Mouse (Mus musculus) C2C12 (cell line): ENCODE results near the gene Rbpms2. TPM values are rescaled to one million over a fixed set of nuclear protein-coding genes. Genes with fewer than 3 reads are reported as not detected.

Source experiments
- H3K27me3 ChIP-seq: one replicate; pipeline ENCODE4 v1.6.1; 2011; ENCODE audit not compliant: control insufficient read depth, insufficient read depth, insufficient read length
- H3K36me3 ChIP-seq: one replicate; pipeline ENCODE4 v1.6.1; 2011; ENCODE audit not compliant: control insufficient read depth, insufficient read depth
- H3K4me3 ChIP-seq: one replicate; pipeline ENCODE4 v1.5.1; 2011; ENCODE audit warnings: mild to moderate bottlenecking, control low read depth; ENCODE audit not compliant: poor library complexity, insufficient read depth, severe bottlenecking
- H3K79me2 ChIP-seq: one replicate; pipeline ENCODE4 v1.6.1; 2011; ENCODE audit not compliant: control insufficient read depth, insufficient read depth
- H3K79me3 ChIP-seq: one replicate; pipeline ENCODE4 v1.6.1; 2011; ENCODE audit warnings: low read depth, control low read depth
- H3ac ChIP-seq: one replicate; pipeline ENCODE3; 2011; ENCODE audit warnings: low read depth; ENCODE audit not compliant: control insufficient read depth, insufficient read length
- CEBPB ChIP-seq: IDR thresholded peaks from one replicate; pipeline ENCODE4 v1.6.1; 2011; ENCODE audit warnings: low read depth, mild to moderate bottlenecking, control low read depth, moderate library complexity
- CTCF ChIP-seq: IDR thresholded peaks from one replicate; pipeline ENCODE4 v1.5.1; 2011; ENCODE audit not compliant: control insufficient read depth, insufficient read depth, insufficient read length
- FOSL1 ChIP-seq: IDR thresholded peaks from one replicate; pipeline ENCODE4 v1.8.0; 2011; ENCODE audit warnings: mild to moderate bottlenecking, low read length; ENCODE audit not compliant: poor library complexity, insufficient read depth, severe bottlenecking
- MAX ChIP-seq: IDR thresholded peaks from one replicate; pipeline ENCODE4 v1.6.1; 2011; ENCODE audit warnings: mild to moderate bottlenecking, control low read depth
- MYOD1 ChIP-seq: IDR thresholded peaks from one replicate; pipeline ENCODE4 v1.6.1; 2011; ENCODE audit warnings: low read depth; ENCODE audit not compliant: control insufficient read depth, insufficient read length
- MYOG ChIP-seq: IDR thresholded peaks from one replicate; pipeline ENCODE4 v1.6.1; 2011; ENCODE audit not compliant: control insufficient read depth, insufficient read length; ENCODE audit errors: extremely low read depth
- USF1 ChIP-seq: IDR thresholded peaks from one replicate; pipeline ENCODE4 v1.6.1; 2011; ENCODE audit warnings: low read depth, mild to moderate bottlenecking, control low read depth, moderate library complexity
- polyA plus RNA-seq: library from polyadenylated mRNA; unstranded; fragments of >200 nt; fragmentation: generic; extraction: Trizol; gene quantifications from one replicate; pipeline ENCODE4 v1.2.1, GENCODE M21; 2012; ENCODE audit warnings: missing spikeins

Gene Rbpms2
- polyA plus RNA-seq, 1 experiment: 41.3 TPM

GRCm38 (mm10) chr9:65629767-65630630 is 551 bp downstream of the Rbpms2 start:
- TF ChIP-seq MYOD1: no peak
- TF ChIP-seq CEBPB: no peak
- no peak for TF ChIP-seq MYOG
- TF ChIP-seq CTCF: no peak
- TF ChIP-seq FOSL1: no peak
- no peak for TF ChIP-seq MAX
- TF ChIP-seq USF1: no peak
- Histone ChIP-seq H3K79me3 (peaks cover 41% of the 10 kb centered on the region), H3K27me3 (no peaks in the 10 kb centered on the region)

GRCm38 (mm10) chr9:65630631-65631353 is 1.3 kb downstream of the Rbpms2 start:
- no peaks in the 10 kb centered on the region for H3K27me3 ChIP-seq

More at GRCm38 (mm10) chr9:65629767-65630630, 551 bp downstream of the Rbpms2 start:
- Histone ChIP-seq H3K79me2 (peaks cover 46% of the 10 kb centered on the region), H3K4me3 (peak overlapping the region; percentile 53), H3K36me3 (no peaks in the 10 kb centered on the region), H3ac (peak overlapping the region; percentile 85)

GRCm38 (mm10) chr9:65631354-65632021 is 2.0 kb downstream of the Rbpms2 start:
- Histone ChIP-seq H3K79me3 (peaks cover 51% of the 10 kb centered on the region), H3K36me3 (peaks cover 3% of the 10 kb centered on the region), H3K27me3 (no peaks in the 10 kb centered on the region), H3K4me3 (peak overlapping the region; percentile 53), H3K79me2 (peaks cover 59% of the 10 kb centered on the region), H3ac (peak overlapping the region; percentile 85)
- no peak for TF ChIP-seq MYOD1
- no peak for TF ChIP-seq MAX
- no peak for TF ChIP-seq USF1
- no peak for TF ChIP-seq CEBPB
- no peak for TF ChIP-seq MYOG
- no peak for TF ChIP-seq CTCF
- TF ChIP-seq FOSL1: no peak

More at GRCm38 (mm10) chr9:65630631-65631353, 1.3 kb downstream of the Rbpms2 start:
- Histone ChIP-seq H3K36me3 (peaks cover 3% of the 10 kb centered on the region), H3K79me3 (peaks cover 47% of the 10 kb centered on the region), H3K79me2 (peaks cover 53% of the 10 kb centered on the region), H3ac (peak overlapping the region; percentile 85), H3K4me3 (peak overlapping the region; percentile 53)
- TF ChIP-seq MYOD1 (no peak), FOSL1 (no peak), CTCF (no peak), MYOG (no peak), USF1 (no peak), MAX (no peak), CEBPB (no peak)

- Histone ChIP-seq H3K4me3 (no peak overlapping the region), H3ac (no peak overlapping the region), H3K27me3 (no peaks in the 10 kb centered on the region), H3K79me3 (peaks cover 82% of the 10 kb centered on the region), H3K79me2 (peaks cover 88% of the 10 kb centered on the region), H3K36me3 (peaks cover 13% of the 10 kb centered on the region)
- TF ChIP-seq CEBPB: no peak
- TF ChIP-seq MAX: peak; percentile 22
- TF ChIP-seq USF1: peak; percentile 7
- no peak for TF ChIP-seq CTCF
These were observed 6.3 kb downstream of the Rbpms2 start for GRCm38 (mm10) chr9:65635766-65636165.

- TF ChIP-seq CEBPB (peak; percentile 8), MYOD1 (peak; percentile 36), MYOG (no peak)
- H3K4me3 ChIP-seq: no peak overlapping the region
- peaks cover 79% of the 10 kb centered on the region for H3K79me3 ChIP-seq
- peaks cover 13% of the 10 kb centered on the region for H3K36me3 ChIP-seq
- H3K27me3 ChIP-seq: no peaks in the 10 kb centered on the region
- peaks cover 88% of the 10 kb centered on the region for H3K79me2 ChIP-seq
- H3ac ChIP-seq: no peak overlapping the region
These were observed 7.5 kb downstream of the Rbpms2 start for GRCm38 (mm10) chr9:65636926-65637325.
